Mouse (Mus musculus) stomach, embryonic 16.5 days (tissue): ENCODE data around the gene Tax1bp3. TPM values are rescaled to one million over a fixed set of nuclear protein-coding genes. Genes with fewer than 3 reads are reported as not detected.

ENCODE experiments used
- ATAC-seq: fragments of 200-750 bp; cut with Nextera tagmentation; 2 replicates; pipeline ENCODE4 v1.8.0; 2017; ENCODE audit warnings: moderate number of reproducible peaks, moderate TSS enrichment; ENCODE audit not compliant: insufficient read depth, low FRiP score
- H3K27ac ChIP-seq: fragments of 300-500 bp; sonication (generic); 2 replicates; pipeline ENCODE4 v1.5.1; 2014; ENCODE audit warnings: low read length
- H3K27me3 ChIP-seq: fragments of 300-500 bp; sonication (generic); 2 replicates; pipeline ENCODE4 v1.6.1; 2014; ENCODE audit warnings: low read length, control low read depth, mixed read lengths; ENCODE audit not compliant: control insufficient read depth, insufficient read depth
- H3K36me3 ChIP-seq: fragments of 300-500 bp; sonication (generic); 2 replicates; pipeline ENCODE4 v1.6.1; 2014; ENCODE audit warnings: low read length; ENCODE audit not compliant: control insufficient read depth, insufficient read depth
- H3K4me1 ChIP-seq: fragments of 300-500 bp; sonication (generic); 2 replicates; pipeline ENCODE4 v1.6.1; 2014; ENCODE audit warnings: low read length, control low read depth, mixed read lengths; ENCODE audit not compliant: control insufficient read depth, insufficient read depth
- H3K4me2 ChIP-seq: fragments of 300-500 bp; sonication (generic); 2 replicates; pipeline ENCODE4 v1.6.1; 2014; ENCODE audit warnings: low read depth, low read length, mixed read lengths
- H3K4me3 ChIP-seq: fragments of 300-500 bp; sonication (generic); replicated peaks from 2 replicates; pipeline ENCODE4 v1.5.1; 2014; ENCODE audit warnings: mild to moderate bottlenecking, low read length
- H3K9ac ChIP-seq: fragments of 300-500 bp; sonication (generic); 2 replicates; pipeline ENCODE4 v1.6.1; 2014; ENCODE audit warnings: low read length
- H3K9me3 ChIP-seq: fragments of 300-500 bp; sonication (generic); replicated peaks from 2 replicates; pipeline ENCODE4 v1.6.1; 2016; ENCODE audit warnings: low read length, control low read depth; ENCODE audit not compliant: control insufficient read depth
- WGBS: fragments of 180-500 bp; shearing (Covaris S2); extraction: QIAGEN DNeasy Blood & Tissue Kit; methylation state at CpG from one replicate; pipeline ENCODE4 v1.1.7; 2014; 5-methylcytosine and 5-hydroxymethylcytosine counted together
- polyA plus RNA-seq: library from polyadenylated mRNA; unstranded; fragments of >200 nt; fragmentation: Nextera tagmentation; extraction: Ambion mirVana; gene quantifications from 2 replicates; pipeline ENCODE4 v1.2.1, GENCODE M21; 2015

The Tax1bp3 gene
- polyA plus RNA-seq, 1 experiment from 2014 or later, result 214 TPM

GRCm38 (mm10) chr11:73230081-73230480 is 53.2 kb downstream of the Tax1bp3 start:
- no peaks in the 10 kb centered on the region for H3K36me3 ChIP-seq
- no peaks in the 10 kb centered on the region for H3K9me3 ChIP-seq
- no peak overlapping the region for H3K9ac ChIP-seq
- H3K4me3 ChIP-seq, result no peak overlapping the region
- H3K4me2 ChIP-seq, result no peak overlapping the region
- no peak overlapping the region for H3K27ac ChIP-seq
- no peaks in the 10 kb centered on the region for H3K27me3 ChIP-seq
- ATAC-seq, result no peak
- H3K4me1 ChIP-seq, result no peaks in the 10 kb centered on the region
- WGBS, result 85% methylated on average over 5 of the region's 5 CpGs

GRCm38 (mm10) chr11:73232513-73232912 is 55.6 kb downstream of the Tax1bp3 start:
- 59% methylated on average over 2 of the region's 2 CpGs for WGBS

More at GRCm38 (mm10) chr11:73232513-73232912, 55.6 kb downstream of the Tax1bp3 start:
- H3K36me3 ChIP-seq, result no peaks in the 10 kb centered on the region
- peaks cover 16% of the 10 kb centered on the region for H3K4me1 ChIP-seq
- no peaks in the 10 kb centered on the region for H3K27me3 ChIP-seq
- ATAC-seq, result no peak
- no peak overlapping the region for H3K27ac ChIP-seq
- no peak overlapping the region for H3K4me3 ChIP-seq
- no peaks in the 10 kb centered on the region for H3K9me3 ChIP-seq
- H3K4me2 ChIP-seq, result no peak overlapping the region
- no peak overlapping the region for H3K9ac ChIP-seq

Other genes starting within 250 kb of the Tax1bp3 start
- gene Atp2a3, start 215.9 kb upstream of the Tax1bp3 start, polyA plus RNA-seq, result 23.9 and 28.9 TPM in 2 replicates
- 25.4 and 30.6 TPM in 2 replicates for gene P2rx1, start 178.0 kb upstream of the Tax1bp3 start, polyA plus RNA-seq
- gene Camkk1, start 158.1 kb upstream of the Tax1bp3 start, polyA plus RNA-seq, result 13.9 and 15.5 TPM in 2 replicates
- 10.8 and 11.1 TPM in 2 replicates for gene Ncbp3, start 129.3 kb upstream of the Tax1bp3 start, polyA plus RNA-seq
- 0.31 and 0.36 TPM in 2 replicates for gene Itgae, start 86.5 kb upstream of the Tax1bp3 start, polyA plus RNA-seq
- gene Haspin, start 38.8 kb upstream of the Tax1bp3 start, polyA plus RNA-seq, result 11.9 and 12.5 TPM in 2 replicates
- 0.36 and 0.65 TPM in 2 replicates for gene P2rx5, start 16.7 kb upstream of the Tax1bp3 start, polyA plus RNA-seq
- 94.1 and 101 TPM in 2 replicates for gene Emc6, start within 50 bp of the Tax1bp3 start, polyA plus RNA-seq
- 18.3 and 19.6 TPM in 2 replicates for gene Ctns, start 22.0 kb downstream of the Tax1bp3 start, polyA plus RNA-seq
- gene Shpk, start 22.4 kb downstream of the Tax1bp3 start, polyA plus RNA-seq, result 3.3 and 4.0 TPM in 2 replicates
- gene Trpv1, start 57.2 kb downstream of the Tax1bp3 start, polyA plus RNA-seq, result not detected in 2 replicates
- gene Trpv3, start 90.3 kb downstream of the Tax1bp3 start, polyA plus RNA-seq, result 0.40 and 0.47 TPM in 2 replicates
- 4.2 and 4.5 TPM in 2 replicates for gene Aspa, start 152.5 kb downstream of the Tax1bp3 start, polyA plus RNA-seq
- not detected in 2 replicates for gene Gm49340, start 152.7 kb downstream of the Tax1bp3 start, polyA plus RNA-seq
- 0.27 TPM in 1 of 2 replicates, not detected in the other for gene Spata22, start 152.7 kb downstream of the Tax1bp3 start, polyA plus RNA-seq
- not detected in 2 replicates for gene Olfr20, start 173.7 kb downstream of the Tax1bp3 start, polyA plus RNA-seq
- gene Olfr376, start 194.2 kb downstream of the Tax1bp3 start, polyA plus RNA-seq, result not detected in 2 replicates
- gene Olfr1, start 222.5 kb downstream of the Tax1bp3 start, polyA plus RNA-seq, result not detected in 2 replicates